Mouse (Mus musculus): ENCODE data around the gene Tceanc2.

DNA sequence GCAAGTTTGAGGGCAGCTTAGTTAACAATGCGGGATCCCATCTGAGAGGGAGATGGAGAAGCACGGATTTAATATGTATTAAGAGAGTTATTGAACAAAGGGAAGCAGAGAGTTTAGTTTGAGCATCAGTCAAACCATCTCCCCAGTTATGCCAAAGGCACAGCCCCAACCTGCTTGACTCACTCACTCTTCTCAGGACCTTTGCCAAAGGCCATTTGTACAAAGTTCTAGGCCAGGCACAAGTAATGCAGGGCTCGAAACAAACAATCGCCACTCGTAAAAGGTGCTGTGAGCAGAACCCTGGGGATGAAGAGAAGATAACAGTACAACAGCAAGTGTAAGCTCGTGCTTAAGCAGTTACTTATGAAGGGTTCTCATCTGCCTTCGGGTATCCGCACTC lies 26.3 kb downstream of the Tceanc2 start:
- no peak for TF ChIP-seq CTCF (IDR thresholded peaks at IDR 0.05; ENCODE audit: low read depth, low read length)
- TF ChIP-seq GATA1 (IDR thresholded peaks at IDR 0.05; ENCODE audit: borderline replicate concordance, low read length): no peak

All from G1E (cell line).